Mouse (Mus musculus) midbrain, embryonic 15.5 days (tissue): ENCODE results near the gene Jmjd1c. TPM values are rescaled to one million over a fixed set of nuclear protein-coding genes. Genes with fewer than 3 reads are reported as not detected.
"Not testable (repeated sequence)": the region's sequence is repeated elsewhere in the genome, so short reads cannot be mapped to it uniquely, and the experiment has no call there.

ENCODE experiments used
- ATAC-seq: fragments of 200-750 bp; cut with Nextera tagmentation; replicated peaks from 2 replicates; pipeline ENCODE4 v1.8.0; 2017; ENCODE audit warnings: moderate TSS enrichment
- H3K27ac ChIP-seq: fragments of 300-500 bp; sonication (generic); 2 replicates; pipeline ENCODE4 v1.5.1; 2015; ENCODE audit warnings: mild to moderate bottlenecking, inconsistent platforms
- H3K27me3 ChIP-seq: fragments of 300-500 bp; sonication (generic); replicated peaks from 2 replicates; pipeline ENCODE4 v1.6.1; 2015; ENCODE audit warnings: inconsistent platforms
- H3K36me3 ChIP-seq: fragments of 300-500 bp; sonication (generic); replicated peaks from 2 replicates; pipeline ENCODE4 v1.6.1; 2015; ENCODE audit warnings: inconsistent platforms
- H3K4me1 ChIP-seq: fragments of 300-500 bp; sonication (generic); 2 replicates; pipeline ENCODE4 v1.6.1; 2015; ENCODE audit warnings: inconsistent platforms
- H3K4me2 ChIP-seq: fragments of 300-500 bp; sonication (generic); 2 replicates; pipeline ENCODE4 v1.6.1; 2015; ENCODE audit warnings: inconsistent platforms, mild to moderate bottlenecking, moderate library complexity
- H3K4me3 ChIP-seq: fragments of 300-500 bp; sonication (generic); 2 replicates; pipeline ENCODE4 v1.5.1; 2015; ENCODE audit warnings: mild to moderate bottlenecking, inconsistent platforms
- H3K9ac ChIP-seq: fragments of 300-500 bp; sonication (generic); 2 replicates; pipeline ENCODE4 v1.6.1; 2015; ENCODE audit warnings: mild to moderate bottlenecking, inconsistent platforms
- H3K9me3 ChIP-seq: fragments of 300-500 bp; sonication (generic); 2 replicates; pipeline ENCODE4 v1.6.1; 2016; ENCODE audit warnings: inconsistent platforms
- WGBS: fragments of 180-500 bp; shearing (Covaris S2); methylation state at CpG from one replicate; pipeline ENCODE4 v1.1.7; 2015; ENCODE audit warnings: mixed read lengths; 5-methylcytosine and 5-hydroxymethylcytosine counted together
- polyA plus RNA-seq: library from polyadenylated mRNA; unstranded; fragments of >200 nt; fragmentation: Nextera tagmentation; extraction: Ambion mirVana; gene quantifications from 2 replicates; pipeline ENCODE4 v1.2.1, GENCODE M21; 2015

Jmjd1c gene
- polyA plus RNA-seq, 1 experiment from 2014 or later = 53.8 TPM

DNA sequence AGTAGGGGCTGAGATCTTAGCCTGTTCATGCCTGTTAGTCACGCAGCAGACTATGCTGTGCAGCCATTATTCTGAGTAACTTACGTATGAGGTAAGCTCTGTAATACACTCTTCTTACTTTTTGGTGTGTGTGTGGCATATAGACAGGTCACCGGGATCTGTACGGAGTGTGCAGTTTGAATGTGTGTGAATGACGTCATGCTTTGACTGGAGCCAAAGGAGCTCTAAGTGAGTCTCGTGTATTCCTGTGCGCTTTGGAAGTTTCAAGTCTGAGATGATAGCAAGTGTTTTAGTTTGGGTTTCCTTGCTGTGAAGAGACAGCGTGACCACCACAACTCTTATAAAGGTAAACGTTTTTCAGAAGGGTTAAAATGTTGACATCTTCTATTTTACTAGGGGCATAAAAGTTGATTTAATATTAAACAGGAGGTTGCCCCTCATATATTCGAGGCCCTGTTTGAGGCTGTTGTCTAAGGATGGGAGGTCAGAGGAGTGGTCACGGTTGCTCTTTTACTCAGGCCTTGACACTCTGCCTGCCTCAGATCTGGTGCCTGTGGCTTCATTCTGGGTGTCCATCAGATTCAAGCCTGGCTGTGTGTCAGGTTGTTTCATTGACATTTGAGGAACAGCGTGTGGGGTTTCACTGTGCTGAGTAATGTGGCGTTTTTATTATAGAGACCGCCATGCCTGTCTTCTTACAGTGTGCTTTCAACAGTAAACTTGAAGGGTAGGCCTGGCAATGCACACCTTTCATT lies 15.3 kb downstream of the Jmjd1c start:
- H3K4me2 ChIP-seq = no peak overlapping the region

DNA sequence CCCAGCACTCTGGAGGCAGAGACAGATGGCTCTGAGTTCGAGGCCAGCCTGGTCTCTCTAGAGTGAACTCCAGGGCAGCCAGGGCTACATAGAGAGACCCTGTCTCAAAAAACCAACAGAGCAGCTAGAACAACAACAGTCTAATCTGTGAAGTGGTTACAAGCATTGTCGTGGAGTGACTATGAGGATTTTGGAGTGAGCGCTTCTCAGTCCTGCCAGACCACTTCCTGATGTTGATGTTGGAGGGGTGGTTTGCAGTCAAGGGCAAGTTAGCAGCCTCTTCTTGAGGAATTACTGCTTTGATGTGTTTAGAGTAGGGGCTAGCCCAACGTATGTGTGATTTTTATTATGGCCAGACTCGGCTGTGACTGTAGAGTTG lies 15.9 kb downstream of the Jmjd1c start:
- Histone ChIP-seq H3K9me3 (no peaks in the 10 kb centered on the region), H3K9ac (no peak overlapping the region), H3K27ac (no peak overlapping the region), H3K36me3 (no peaks in the 10 kb centered on the region), H3K4me2 (no peak overlapping the region), H3K27me3 (no peaks in the 10 kb centered on the region), H3K4me1 (peaks cover 49% of the 10 kb centered on the region), H3K4me3 (no peak overlapping the region)
- no peak for ATAC-seq
- WGBS = 89% methylated on average over 5 of the region's 5 CpGs

More for the DNA sequence above, 15.3 kb downstream of the Jmjd1c start:
- H3K4me1 ChIP-seq = peaks cover 49% of the 10 kb centered on the region
- no peaks in the 10 kb centered on the region for H3K27me3 ChIP-seq
- H3K36me3 ChIP-seq = no peaks in the 10 kb centered on the region
- no peak overlapping the region for H3K4me3 ChIP-seq
- H3K27ac ChIP-seq = no peak overlapping the region
- H3K9ac ChIP-seq = no peak overlapping the region
- no peaks in the 10 kb centered on the region for H3K9me3 ChIP-seq
- no peak for ATAC-seq
- 66% methylated on average over 14 of the region's 14 CpGs for WGBS

DNA sequence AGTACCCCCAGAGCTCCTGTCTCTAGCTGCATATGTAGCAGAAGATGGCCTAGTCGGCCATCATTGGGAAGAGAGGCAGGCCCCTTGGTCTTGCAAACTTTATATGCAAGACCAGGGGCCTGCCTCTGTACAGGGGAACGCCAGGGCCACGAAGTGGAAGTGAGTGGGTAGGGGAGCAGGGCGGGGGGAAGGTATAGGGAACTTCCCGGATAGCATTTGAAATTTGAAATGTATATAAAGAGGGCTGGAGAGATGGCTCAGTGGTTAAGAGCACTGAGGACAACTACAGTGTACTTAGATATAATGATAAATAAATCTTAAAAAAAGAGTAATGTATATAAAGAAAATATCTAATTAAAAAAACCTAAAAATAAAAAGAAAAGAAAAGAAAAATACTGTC lies 17.0 kb downstream of the Jmjd1c start:
- not testable (repeated sequence) for H3K9me3 ChIP-seq, H3K4me2 ChIP-seq, H3K36me3 ChIP-seq, H3K4me3 ChIP-seq, H3K9ac ChIP-seq, H3K27me3 ChIP-seq, H3K27ac ChIP-seq, ATAC-seq
- WGBS = 90% methylated on average over 5 of the region's 5 CpGs
- peaks cover 39% of the 10 kb centered on the region for H3K4me1 ChIP-seq

DNA sequence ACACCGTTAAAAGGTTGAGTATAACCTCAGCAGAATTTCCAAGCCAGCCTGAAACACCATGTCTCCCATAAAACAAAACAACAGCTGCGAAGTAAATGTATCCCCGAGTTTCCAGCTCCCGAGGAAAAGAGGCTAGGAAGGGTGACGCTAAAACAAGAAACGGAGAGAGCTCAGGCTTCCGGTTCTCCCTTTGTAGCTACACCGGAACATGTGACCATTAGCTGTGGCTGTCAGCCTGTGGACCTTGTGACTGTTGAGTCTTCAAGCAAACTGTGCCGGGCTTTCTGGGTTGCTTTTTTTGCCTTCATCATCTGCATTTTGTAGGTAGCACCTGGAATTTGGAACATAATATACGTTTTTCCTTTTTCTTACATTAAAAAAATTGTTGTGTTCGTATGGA lies 17.9 kb downstream of the Jmjd1c start:
- no peak overlapping the region for H3K9ac ChIP-seq
- no peaks in the 10 kb centered on the region for H3K27me3 ChIP-seq
- peaks cover 38% of the 10 kb centered on the region for H3K4me1 ChIP-seq
- no peak overlapping the region for H3K27ac ChIP-seq
- no peaks in the 10 kb centered on the region for H3K9me3 ChIP-seq
- WGBS = 91% methylated on average over 11 of the region's 11 CpGs
- no peaks in the 10 kb centered on the region for H3K36me3 ChIP-seq
- no peak overlapping the region for H3K4me2 ChIP-seq
- no peak overlapping the region for H3K4me3 ChIP-seq
- no peak for ATAC-seq

DNA sequence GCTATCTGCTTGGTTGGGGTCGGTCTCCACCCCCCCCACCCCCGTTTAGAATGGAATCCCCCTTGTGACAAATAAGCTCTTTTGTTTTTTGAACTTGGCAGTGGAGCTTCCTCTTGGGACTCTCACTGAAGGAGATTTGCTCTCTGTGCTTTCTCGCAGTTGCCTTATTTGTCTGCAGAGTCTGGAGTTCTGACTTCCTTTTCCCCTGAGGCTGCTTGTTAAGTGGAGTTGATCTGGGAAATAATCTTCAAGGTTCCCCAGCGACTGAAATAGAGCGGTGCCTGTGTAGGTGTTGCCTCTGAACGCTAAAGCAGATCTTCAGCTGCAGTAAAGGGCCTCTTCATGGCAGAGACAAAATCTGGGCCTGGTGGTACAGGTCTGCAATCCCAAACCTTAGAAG lies 19.2 kb downstream of the Jmjd1c start:
- no peak overlapping the region for H3K4me2 ChIP-seq
- WGBS = 10% methylated on average over 6 of the region's 6 CpGs
- no peaks in the 10 kb centered on the region for H3K9me3 ChIP-seq
- no peaks in the 10 kb centered on the region for H3K27me3 ChIP-seq
- no peak overlapping the region for H3K4me3 ChIP-seq
- H3K4me1 ChIP-seq = peaks cover 39% of the 10 kb centered on the region
- ATAC-seq = no peak
- H3K27ac ChIP-seq = peak overlapping the region; percentile 54; the same call in 1 of the 2 replicates
- no peak overlapping the region for H3K9ac ChIP-seq
- no peaks in the 10 kb centered on the region for H3K36me3 ChIP-seq

DNA sequence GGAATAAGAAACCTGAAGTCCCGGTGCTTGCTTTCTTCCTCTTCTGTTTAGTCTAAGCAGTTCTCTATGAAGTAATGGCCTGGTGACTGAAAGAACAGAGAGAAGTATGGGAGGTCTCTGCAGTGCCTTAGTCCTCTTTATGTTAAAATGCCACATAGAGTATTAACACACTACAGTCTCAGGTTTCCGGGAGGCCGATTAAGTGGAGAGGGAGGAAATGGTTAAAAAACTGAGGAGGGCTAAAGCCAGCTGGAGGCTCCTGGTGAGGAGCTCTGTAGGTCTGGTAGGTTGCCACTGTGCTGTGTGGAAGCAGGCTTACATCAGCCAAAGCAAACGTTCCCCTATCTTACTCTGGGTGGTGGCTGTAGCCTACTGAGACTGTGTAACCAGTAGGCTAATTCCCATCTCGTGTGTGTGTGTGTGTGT lies 19.8 kb downstream of the Jmjd1c start:
- 34% methylated on average over 5 of the region's 5 CpGs for WGBS
- no peaks in the 10 kb centered on the region for H3K27me3 ChIP-seq
- peak; percentile 40 for ATAC-seq
- no peak overlapping the region for H3K4me2 ChIP-seq
- H3K27ac ChIP-seq = peak overlapping the region; percentile 54
- peaks cover 36% of the 10 kb centered on the region for H3K4me1 ChIP-seq
- H3K9me3 ChIP-seq = no peaks in the 10 kb centered on the region
- no peak overlapping the region for H3K9ac ChIP-seq
- H3K4me3 ChIP-seq = no peak overlapping the region
- H3K36me3 ChIP-seq = no peaks in the 10 kb centered on the region

DNA sequence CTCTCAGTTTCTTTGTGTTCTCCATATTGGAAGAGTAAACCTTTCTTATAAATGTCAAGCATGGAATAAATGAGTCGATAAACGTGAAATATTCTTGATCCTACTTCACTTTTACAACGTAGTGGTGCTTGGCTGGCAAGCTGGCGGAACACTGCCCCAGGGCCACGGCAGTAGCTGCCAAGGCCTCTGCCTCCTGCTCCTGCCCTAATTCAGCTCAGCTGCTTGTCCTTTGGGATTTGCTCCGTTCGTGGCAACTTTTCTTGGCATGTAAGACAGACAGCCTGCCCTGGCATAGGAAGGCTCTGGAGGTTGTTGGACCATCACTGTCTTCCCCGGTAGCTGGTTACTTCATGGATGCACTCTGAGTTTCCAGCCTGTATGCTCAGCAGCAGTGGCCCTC lies 20.3 kb downstream of the Jmjd1c start:
- no peak overlapping the region for H3K4me3 ChIP-seq
- no peaks in the 10 kb centered on the region for H3K36me3 ChIP-seq
- peaks cover 33% of the 10 kb centered on the region for H3K4me1 ChIP-seq
- no peak for ATAC-seq
- no peaks in the 10 kb centered on the region for H3K9me3 ChIP-seq
- H3K9ac ChIP-seq = no peak overlapping the region
- WGBS = 44% methylated on average over 8 of the region's 8 CpGs
- H3K27ac ChIP-seq = 0 out of 2 replicates have a peak overlapping the region, but pooled peaks have one; percentile 4
- no peaks in the 10 kb centered on the region for H3K27me3 ChIP-seq
- H3K4me2 ChIP-seq = no peak overlapping the region

DNA sequence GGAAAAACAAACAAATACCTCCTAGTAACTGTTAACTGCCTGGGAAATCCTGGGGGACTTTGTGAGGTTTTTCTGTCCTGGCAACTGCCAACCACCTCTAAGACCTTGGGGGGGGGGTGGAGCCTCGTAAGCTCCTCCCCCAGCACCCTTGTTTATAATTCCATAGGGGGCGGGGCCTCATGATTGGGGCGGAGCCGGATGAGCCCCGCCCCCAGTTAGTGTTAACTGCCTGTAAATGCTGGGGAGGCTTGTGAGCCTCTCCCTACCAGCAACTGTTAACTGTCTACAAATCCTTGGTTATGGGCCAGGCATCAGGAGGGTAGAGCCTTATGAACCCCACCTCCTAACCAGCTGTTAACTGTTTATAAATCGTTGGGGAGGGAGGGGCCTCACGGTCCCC lies 23.4 kb downstream of the Jmjd1c start:
- H3K4me1 ChIP-seq = peaks cover 30% of the 10 kb centered on the region
- H3K9me3 ChIP-seq = no peaks in the 10 kb centered on the region
- no peak for ATAC-seq

DNA sequence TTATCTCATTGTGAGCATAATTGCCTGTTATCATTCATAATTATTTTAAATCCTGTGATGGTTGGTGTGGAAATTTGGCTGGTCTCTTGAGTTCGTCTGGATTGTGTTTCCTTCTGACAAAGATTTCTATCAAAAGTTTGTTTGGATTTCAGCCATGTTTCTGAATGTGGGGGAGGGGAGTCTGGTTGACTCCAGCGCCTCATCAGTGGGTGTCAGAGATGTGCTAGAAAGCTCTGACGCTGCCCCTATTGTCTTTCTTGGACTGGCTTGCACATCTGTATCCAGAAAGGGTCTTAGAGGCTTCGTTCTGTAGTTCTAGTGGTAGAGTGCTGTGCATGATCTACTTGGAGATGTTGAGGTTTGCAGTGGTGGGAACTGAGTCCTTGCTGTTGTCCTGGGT lies 24.3 kb downstream of the Jmjd1c start:
- 68% methylated on average over 4 of the region's 4 CpGs for WGBS
- ATAC-seq = no peak
- no peaks in the 10 kb centered on the region for H3K36me3 ChIP-seq
- H3K4me1 ChIP-seq = peaks cover 23% of the 10 kb centered on the region
- H3K27ac ChIP-seq = no peak overlapping the region
- no peak overlapping the region for H3K9ac ChIP-seq
- no peaks in the 10 kb centered on the region for H3K27me3 ChIP-seq
- H3K4me2 ChIP-seq = no peak overlapping the region
- H3K4me3 ChIP-seq = no peak overlapping the region
- no peaks in the 10 kb centered on the region for H3K9me3 ChIP-seq

More for the DNA sequence above, 23.4 kb downstream of the Jmjd1c start:
- Histone ChIP-seq H3K27me3 (no peaks in the 10 kb centered on the region), H3K9ac (no peak overlapping the region), H3K4me3 (no peak overlapping the region), H3K4me2 (no peak overlapping the region), H3K36me3 (no peaks in the 10 kb centered on the region), H3K27ac (no peak overlapping the region)
- 80% methylated on average over 7 of the region's 7 CpGs for WGBS

DNA sequence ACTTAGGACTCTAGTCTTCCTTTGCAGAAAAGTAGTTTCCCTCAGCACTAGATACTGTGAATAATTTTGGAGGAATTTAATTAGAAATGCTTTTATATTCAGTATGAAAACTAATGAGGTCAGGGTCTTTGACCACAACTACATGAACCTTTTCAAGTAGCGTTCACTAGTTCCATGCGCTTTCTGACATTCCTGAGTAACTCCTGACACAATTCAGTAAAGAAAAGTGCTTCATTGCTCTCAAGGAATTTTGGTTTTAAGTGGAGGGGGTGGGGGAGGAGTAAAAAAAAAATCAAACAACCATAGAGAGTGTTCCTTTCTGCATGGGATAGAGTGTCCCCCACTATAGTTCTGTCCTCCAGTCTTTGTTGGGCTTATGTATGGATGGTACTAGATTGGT lies 24.7 kb downstream of the Jmjd1c start:
- Histone ChIP-seq H3K4me2 (no peak overlapping the region), H3K27ac (no peak overlapping the region), H3K9me3 (no peaks in the 10 kb centered on the region), H3K36me3 (no peaks in the 10 kb centered on the region), H3K9ac (no peak overlapping the region), H3K4me3 (no peak overlapping the region), H3K4me1 (peaks cover 23% of the 10 kb centered on the region), H3K27me3 (no peaks in the 10 kb centered on the region)
- ATAC-seq = no peak
- WGBS = 64% methylated on average over 2 of the region's 2 CpGs

DNA sequence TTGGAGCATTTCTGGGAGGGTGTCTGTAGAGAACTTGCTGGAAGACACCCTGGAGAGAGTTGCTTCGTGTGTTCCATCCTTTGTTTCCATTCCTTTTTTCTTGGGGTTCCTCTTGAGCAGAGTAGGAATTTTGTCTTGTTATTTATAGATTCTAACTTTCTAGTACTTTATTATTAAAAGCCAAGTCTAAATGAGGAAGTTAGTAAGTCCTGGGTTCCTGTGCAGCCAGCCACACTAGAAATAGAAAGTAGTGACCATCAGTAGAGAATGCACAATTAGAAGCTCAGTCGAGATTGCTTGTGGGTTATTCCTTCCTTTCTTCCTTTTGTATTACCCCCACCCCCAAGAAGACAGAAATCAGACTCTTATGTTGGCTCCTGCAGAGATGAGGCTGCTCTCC lies 27.8 kb downstream of the Jmjd1c start:
- Histone ChIP-seq H3K4me1 (peaks cover 23% of the 10 kb centered on the region), H3K27ac (no peak overlapping the region), H3K36me3 (no peaks in the 10 kb centered on the region), H3K9me3 (no peaks in the 10 kb centered on the region), H3K4me2 (no peak overlapping the region), H3K27me3 (no peaks in the 10 kb centered on the region), H3K9ac (no peak overlapping the region), H3K4me3 (no peak overlapping the region)
- WGBS = 49% methylated on average over 2 of the region's 2 CpGs
- ATAC-seq = no peak

DNA sequence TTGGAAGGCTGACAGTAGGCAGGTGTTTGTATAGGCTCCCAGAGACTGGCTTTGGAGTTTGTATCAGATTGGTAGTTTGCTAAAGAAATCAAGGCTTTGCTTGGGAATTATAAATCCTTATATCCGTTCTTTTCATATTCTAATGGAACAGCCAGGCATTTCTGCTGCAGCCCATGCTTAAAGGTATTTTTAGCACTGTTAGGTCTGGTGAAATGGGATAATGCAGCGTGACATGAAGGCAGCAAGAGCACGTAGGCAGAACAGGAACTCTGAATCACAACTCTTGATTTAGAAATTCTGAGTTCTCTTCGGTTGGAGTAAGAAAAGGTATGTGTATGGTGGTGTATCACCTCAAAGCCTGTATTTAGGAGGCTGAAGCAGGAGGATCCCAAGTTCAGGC lies 28.2 kb downstream of the Jmjd1c start:
- H3K4me2 ChIP-seq = no peak overlapping the region
- no peaks in the 10 kb centered on the region for H3K9me3 ChIP-seq
- H3K4me3 ChIP-seq = no peak overlapping the region
- WGBS = 70% methylated on average over 4 of the region's 4 CpGs
- peaks cover 21% of the 10 kb centered on the region for H3K4me1 ChIP-seq
- ATAC-seq = no peak
- no peak overlapping the region for H3K9ac ChIP-seq
- no peak overlapping the region for H3K27ac ChIP-seq
- no peaks in the 10 kb centered on the region for H3K27me3 ChIP-seq
- no peaks in the 10 kb centered on the region for H3K36me3 ChIP-seq
